8 mouse cellular contexts compared by ENCODE assay signal in the genomic region with DNA sequence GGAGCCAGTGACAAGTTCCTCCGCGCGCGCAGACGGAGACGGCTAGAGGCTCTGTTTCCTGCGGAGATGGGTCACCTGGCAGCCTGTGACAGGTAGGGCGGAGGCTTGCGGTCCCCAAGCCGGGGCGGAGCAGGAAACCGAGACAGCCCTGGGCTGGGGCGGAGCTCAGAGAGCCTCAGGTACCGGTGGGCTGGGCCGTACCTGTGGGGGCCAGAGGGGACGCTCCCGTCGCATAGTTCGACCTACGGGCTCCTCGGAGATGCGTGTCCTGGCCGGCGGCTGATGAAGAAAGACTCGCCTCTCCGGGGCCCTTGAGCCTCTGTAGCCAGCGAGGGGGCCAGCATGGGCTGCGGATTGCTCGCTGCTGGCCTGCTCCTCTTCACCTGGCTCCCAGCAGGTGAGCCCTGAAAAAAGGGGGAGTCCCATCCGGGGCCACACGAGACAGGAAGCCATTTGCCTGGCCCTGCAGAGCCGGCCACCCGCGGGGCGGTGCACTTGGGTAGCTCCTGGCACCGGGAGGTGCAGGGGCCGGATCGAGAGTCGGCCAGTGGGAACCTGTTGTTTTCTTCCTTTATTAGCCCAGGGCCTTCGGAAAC. TPM values are rescaled to one million over a fixed set of nuclear protein-coding genes. Genes with fewer than 3 reads are reported as not detected.
DNase-seq lines count a peak whose midpoint lies in the region; ATAC-seq lines count a peak whose summit lies in the region.

A gene (plus strand): TSS at position 161 of the 596 bp plus-strand sequence.

- ATAC-seq in hindbrain, embryonic 11.5 days (ENCODE audit: low FRiP score), result peak; percentile 45; the same call in 1 of the 2 replicates
- ATAC-seq in limb, embryonic 13.5 days (ENCODE audit: low FRiP score, low read depth), result peak; percentile 21; the same call in 1 of the 2 replicates
- peak; percentile 73 for ATAC-seq in midbrain, embryonic 16.5 days

- WGBS in hindbrain, embryonic 11.5 days, result under 1% methylated on average over 40 of the region's 40 CpGs
- 1% methylated on average over 40 of the region's 40 CpGs for WGBS in limb, embryonic 13.5 days
- 2% methylated on average over 40 of the region's 40 CpGs for WGBS in midbrain, embryonic 16.5 days

- peak; percentile 4 to 6 for DNase-seq in cerebellum, adult 18-20 months
- no peak for DNase-seq in cerebellum, adult 9-11 months
- DNase-seq in ES-CJ7 (ENCODE audit: low read depth, low spot score), result peak; percentile 23
- DNase-seq in hindbrain, embryonic 11.5 days (ENCODE audit: low spot score), result peak; percentile 39
- DNase-seq in urinary bladder, adult 2 months (ENCODE audit: low spot score), result peak; percentile 60
- no peak for DNase-seq in left cerebral cortex, postnatal 10 days (ENCODE audit: extremely low spot score in 1 of 2, low spot score in 2 of 2)

- H3K4me3 ChIP-seq in hindbrain, embryonic 11.5 days (ENCODE audit: low read depth, low read length), result peak within 1 kb of the TSS; percentile 36
- H3K4me3 ChIP-seq in limb, embryonic 13.5 days, result peak within 1 kb of the TSS; percentile 48
- H3K4me3 ChIP-seq in midbrain, embryonic 16.5 days (ENCODE audit: low read depth, low read length), result peak within 1 kb of the TSS; percentile 55

- H3K36me3 ChIP-seq in hindbrain, embryonic 11.5 days (ENCODE audit: control insufficient read depth, insufficient read depth, low read length), result no peaks in the 10 kb centered on the region
- H3K36me3 ChIP-seq in limb, embryonic 13.5 days, result no peaks in the 10 kb centered on the region
- H3K36me3 ChIP-seq in midbrain, embryonic 16.5 days (ENCODE audit: control insufficient read depth, insufficient read depth, low read length), result no peaks in the 10 kb centered on the region

- H3K9me3 ChIP-seq in hindbrain, embryonic 11.5 days (ENCODE audit: control insufficient read depth, low read length), result no peaks in the 10 kb centered on the region
- H3K9me3 ChIP-seq in limb, embryonic 13.5 days, result no peaks in the 10 kb centered on the region
- H3K9me3 ChIP-seq in midbrain, embryonic 16.5 days (replicated peaks; ENCODE audit: control insufficient read depth, low read length, poor library complexity, severe bottlenecking), result no peaks in the 10 kb centered on the region

- peak within 1 kb of the TSS; percentile 79 for H3K4me2 ChIP-seq in hindbrain, embryonic 11.5 days (replicated peaks; ENCODE audit: low read depth, low read length)
- peak within 1 kb of the TSS; percentile 85 for H3K4me2 ChIP-seq in limb, embryonic 13.5 days (replicated peaks)
- peak within 1 kb of the TSS; percentile 78 for H3K4me2 ChIP-seq in midbrain, embryonic 16.5 days (ENCODE audit: low read length)

- intact Hi-C loops in left cerebral cortex, postnatal 10 days (cut with DNase I), result no loop called here

- peaks cover 11% of the 10 kb centered on the region for H3K27me3 ChIP-seq in hindbrain, embryonic 11.5 days (ENCODE audit: control insufficient read depth, insufficient read depth, low read length)
- peaks cover 30% of the 10 kb centered on the region for H3K27me3 ChIP-seq in limb, embryonic 13.5 days
- H3K27me3 ChIP-seq in midbrain, embryonic 16.5 days (ENCODE audit: control insufficient read depth, insufficient read depth, low read depth, low read length), result peaks cover 8% of the 10 kb centered on the region

- peaks cover 5% of the 10 kb centered on the region; the same call in 1 of the 2 replicates for H3K4me1 ChIP-seq in hindbrain, embryonic 11.5 days (replicated peaks; ENCODE audit: control insufficient read depth, insufficient read depth, low read length)
- H3K4me1 ChIP-seq in limb, embryonic 13.5 days, result peaks cover 9% of the 10 kb centered on the region
- H3K4me1 ChIP-seq in midbrain, embryonic 16.5 days (ENCODE audit: control insufficient read depth, insufficient read depth, low read length), result no peaks in the 10 kb centered on the region

- no peak within 1 kb of the TSS for H3K27ac ChIP-seq in hindbrain, embryonic 11.5 days (ENCODE audit: low read depth, low read length)
- H3K27ac ChIP-seq in limb, embryonic 13.5 days, result no peak within 1 kb of the TSS
- H3K27ac ChIP-seq in midbrain, embryonic 16.5 days (ENCODE audit: low read length), result no peak within 1 kb of the TSS

- H3K9ac ChIP-seq in hindbrain, embryonic 11.5 days (ENCODE audit: low read depth, low read length), result peak within 1 kb of the TSS; percentile 50; the same call in 1 of the 2 replicates
- peak within 1 kb of the TSS; percentile 60 for H3K9ac ChIP-seq in limb, embryonic 13.5 days
- H3K9ac ChIP-seq in midbrain, embryonic 16.5 days (ENCODE audit: low read depth, low read length), result peak within 1 kb of the TSS; percentile 70

RNA-seq across cellular contexts. Expression of the gene that starts here (rescaled TPM):
- 0.26 and 0.57 TPM in 2 replicates for polyA plus RNA-seq in hindbrain, embryonic 11.5 days (2014; fragmentation: Nextera tagmentation; extraction: Ambion mirVana)
- polyA plus RNA-seq in limb, embryonic 13.5 days (2015; fragmentation: Nextera tagmentation; extraction: Ambion mirVana), result 1.0 and 1.1 TPM in 2 replicates
- polyA plus RNA-seq in midbrain, embryonic 16.5 days (2015; fragmentation: Nextera tagmentation; extraction: Ambion mirVana), result 0.48 and 0.64 TPM in 2 replicates
- 37.2 and 43.2 TPM in 2 replicates for polyA plus RNA-seq in urinary bladder, adult 2 months (2012; rRNA removed)
- under 1 TPM; 0.24 to 0.39 TPM for total RNA-seq in left cerebral cortex, postnatal 10 days (2021)

Comparison
In these comparisons a context has a peak if more than half of its experiments do, and no peak if none do; other contexts are left out.
1. RNA of the gene that starts here (polyA plus RNA-seq): 37.2 to 43.2 TPM in urinary bladder, adult 2 months; 1.0 to 1.1 TPM in limb, embryonic 13.5 days, 0.48 to 0.64 TPM in midbrain, embryonic 16.5 days and 0.26 to 0.57 TPM in hindbrain, embryonic 11.5 days; every median in the first group is over 10 times any median in the second.
2. DNase-seq: peak in cerebellum, adult 18-20 months (2 of 2), ES-CJ7 (single experiment) and urinary bladder, adult 2 months (single experiment); none in cerebellum, adult 9-11 months (single experiment) and left cerebral cortex, postnatal 10 days (0 of 2).
3. Peak in DNase-seq, ATAC-seq, H3K4me3 ChIP-seq, H3K9ac ChIP-seq and H3K4me2 ChIP-seq in hindbrain, embryonic 11.5 days; RNA of the gene not detected or under 1 TPM.
4. Peak in ATAC-seq, H3K4me3 ChIP-seq, H3K9ac ChIP-seq and H3K4me2 ChIP-seq in midbrain, embryonic 16.5 days; RNA of the gene not detected or under 1 TPM.
5. ATAC-seq: peak in every context shown above with its lines; median percentile 73 in midbrain, embryonic 16.5 days; 45 in hindbrain, embryonic 11.5 days; 21 in limb, embryonic 13.5 days.
6. Peak in every context shown above with its lines, with median percentiles within 50 percentile points of each other: H3K4me2 ChIP-seq, H3K4me3 ChIP-seq and H3K9ac ChIP-seq.